Mouse (Mus musculus) liver, postnatal 0 days (tissue): ENCODE measurements around the gene Abi3.

Source experiments
- CTCF ChIP-seq: sonication (generic); IDR thresholded peaks from 2 replicates; pipeline ENCODE4 v1.5.1; 2016; ENCODE audit warnings: antibody characterized with exemption, low read depth
- EP300 ChIP-seq: IDR thresholded peaks from 2 replicates; pipeline ENCODE4 v1.6.1; 2016; ENCODE audit warnings: antibody characterized with exemption, low read depth, mild to moderate bottlenecking

- TF ChIP-seq EP300 (no peak), CTCF (no peak)
These were observed 8.1 kb downstream of the Abi3 start for GRCm38 (mm10) chr11:95834143-95834667.
